Mouse (Mus musculus): ENCODE measurements around the gene Zfp61.
"Not testable (repeated sequence)": the region's sequence is repeated elsewhere in the genome, so short reads cannot be mapped to it uniquely, and the experiment has no call there.

The Zfp61 gene

GRCm38 (mm10) chr7:24297361-24298095 lies 3.5 kb downstream of the Zfp61 start:
- DNase-seq (ENCODE audit: low read depth, low spot score): no peak

- no peak for DNase-seq (ENCODE audit: low read depth, low spot score)
Measured at GRCm38 (mm10) chr7:24296386-24296785, 4.6 kb downstream of the Zfp61 start.

- DNase-seq (ENCODE audit: low read depth, low spot score): no peak
Measured at GRCm38 (mm10) chr7:24295376-24295775, 5.7 kb downstream of the Zfp61 start.

- DNase-seq (ENCODE audit: low read depth, low spot score): no peak
Measured at GRCm38 (mm10) chr7:24294763-24295162, 6.3 kb downstream of the Zfp61 start.

GRCm38 (mm10) chr7:24293061-24293851 lies 7.8 kb downstream of the Zfp61 start:
- DNase-seq (ENCODE audit: low read depth, low spot score): no peak

GRCm38 (mm10) chr7:24291387-24292090 lies 9.5 kb downstream of the Zfp61 start:
- no peak for DNase-seq (ENCODE audit: low read depth, low spot score)

GRCm38 (mm10) chr7:24290106-24290693 lies 10.8 kb downstream of the Zfp61 start:
- DNase-seq (ENCODE audit: low read depth, low spot score): no peak

- DNase-seq (ENCODE audit: low read depth, low spot score): no peak
Measured at GRCm38 (mm10) chr7:24288512-24288911, 12.5 kb downstream of the Zfp61 start.

GRCm38 (mm10) chr7:24287670-24288069 lies 13.4 kb downstream of the Zfp61 start:
- no peak for DNase-seq (ENCODE audit: low read depth, low spot score)

- no peak for DNase-seq (ENCODE audit: low read depth, low spot score)
Measured at GRCm38 (mm10) chr7:24286916-24287315, 14.1 kb downstream of the Zfp61 start.

GRCm38 (mm10) chr7:24286090-24286489 lies 14.9 kb downstream of the Zfp61 start:
- no peak for DNase-seq (ENCODE audit: low read depth, low spot score)

GRCm38 (mm10) chr7:24280858-24281145 lies 20.2 kb downstream of the Zfp61 start:
- DNase-seq (ENCODE audit: low read depth, low spot score): no peak

- DNase-seq (ENCODE audit: low read depth, low spot score): no peak
Measured at GRCm38 (mm10) chr7:24280031-24280857, 20.8 kb downstream of the Zfp61 start.

- not testable (repeated sequence) for DNase-seq (ENCODE audit: low read depth, low spot score)
Measured at GRCm38 (mm10) chr7:24278771-24279170, 22.3 kb downstream of the Zfp61 start.

- DNase-seq (ENCODE audit: low read depth, low spot score): no peak
Measured at GRCm38 (mm10) chr7:24274456-24274855, 26.6 kb downstream of the Zfp61 start.

- DNase-seq (ENCODE audit: low read depth, low spot score): no peak
Measured at GRCm38 (mm10) chr7:24271191-24271590, 29.8 kb downstream of the Zfp61 start.

GRCm38 (mm10) chr7:24270288-24270672 lies 30.8 kb downstream of the Zfp61 start, which contains the start of gene Zfp93:
Gene Zfp93, plus strand, starts transcription at chr7:24270420.
- peak; percentile 74 for DNase-seq (ENCODE audit: low read depth, low spot score)

- no peak for DNase-seq (ENCODE audit: low read depth, low spot score)
Measured at GRCm38 (mm10) chr7:24269667-24270287, 31.3 kb downstream of the Zfp61 start.

GRCm38 (mm10) chr7:24269256-24269655 lies 31.8 kb downstream of the Zfp61 start:
- DNase-seq (ENCODE audit: low read depth, low spot score): no peak

Data from retina, postnatal 7 days (tissue).